Mouse (Mus musculus) limb, embryonic 14.5 days (tissue): ENCODE data around the gene Sned1. TPM values are rescaled to one million over a fixed set of nuclear protein-coding genes. Genes with fewer than 3 reads are reported as not detected.
A peak's percentile ranks its signal among the peaks of the same experiment; 100 is the strongest.

Experiments
- ATAC-seq: fragments of 200-750 bp; cut with Nextera tagmentation; 2 replicates; pipeline ENCODE4 v1.8.0; 2017; ENCODE audit warnings: low read depth, moderate number of reproducible peaks, moderate TSS enrichment; ENCODE audit not compliant: low FRiP score
- DNase-seq: peaks from one replicate; pipeline ENCODE4 v3.0.0-alpha.2; 2015; ENCODE audit warnings: low spot score
- H3K27ac ChIP-seq: fragments of 300-500 bp; sonication (generic); replicated peaks from 2 replicates; pipeline ENCODE4 v1.5.1; 2014; ENCODE audit warnings: low read depth, mild to moderate bottlenecking, low read length, moderate library complexity, mixed read lengths
- H3K27me3 ChIP-seq: fragments of 300-500 bp; sonication (generic); 2 replicates; pipeline ENCODE4 v1.6.1; 2014; ENCODE audit warnings: low read length, mixed read lengths; ENCODE audit not compliant: control insufficient read depth, insufficient read depth
- H3K36me3 ChIP-seq: fragments of 300-500 bp; sonication (generic); 2 replicates; pipeline ENCODE4 v1.6.1; 2014; ENCODE audit warnings: mild to moderate bottlenecking, low read length, moderate library complexity, mixed read lengths; ENCODE audit not compliant: control insufficient read depth, insufficient read depth
- H3K4me1 ChIP-seq: fragments of 300-500 bp; sonication (generic); 2 replicates; pipeline ENCODE4 v1.6.1; 2014; ENCODE audit warnings: antibody characterized with exemption, low read length, mixed read lengths; ENCODE audit not compliant: control insufficient read depth, insufficient read depth
- H3K4me2 ChIP-seq: fragments of 300-500 bp; sonication (generic); replicated peaks from 2 replicates; pipeline ENCODE4 v1.6.1; 2014; ENCODE audit warnings: low read depth, mild to moderate bottlenecking, low read length, moderate library complexity; ENCODE audit not compliant: severe bottlenecking
- H3K4me3 ChIP-seq: fragments of 300-500 bp; sonication (generic); replicated peaks from 2 replicates; pipeline ENCODE4 v1.5.1; 2014; ENCODE audit warnings: low read length
- H3K9ac ChIP-seq: fragments of 300-500 bp; sonication (generic); 2 replicates; pipeline ENCODE4 v1.6.1; 2014; ENCODE audit warnings: mild to moderate bottlenecking, low read depth, low read length, moderate library complexity; ENCODE audit not compliant: severe bottlenecking
- H3K9me3 ChIP-seq: fragments of 300-500 bp; sonication (generic); 2 replicates; pipeline ENCODE4 v1.6.1; 2016; ENCODE audit warnings: low read length; ENCODE audit not compliant: control insufficient read depth
- POLR2A ChIP-seq: fragments of 200-500 bp; IDR thresholded peaks from 2 replicates; pipeline ENCODE4 v1.8.0; 2012; ENCODE audit warnings: inconsistent platforms, mild to moderate bottlenecking, moderate library complexity, borderline replicate concordance; ENCODE audit not compliant: insufficient read depth, insufficient read length; ENCODE audit errors: extremely low read depth
- WGBS: fragments of 180-500 bp; shearing (Covaris S2); extraction: QIAGEN DNeasy Blood & Tissue Kit; methylation state at CpG from one replicate; pipeline ENCODE4 v1.1.7; 2014; 5-methylcytosine and 5-hydroxymethylcytosine counted together
- polyA plus RNA-seq, 2 experiments: library from polyadenylated mRNA; depleted of rRNA in 1 of 2; stranded (reverse) in 1 of 2; unstranded in 1 of 2; fragments of >200 nt; fragmentation: Nextera tagmentation in 1 of 2; extraction: Ambion mirVana in 1 of 2; gene quantifications; 2 replicates each; pipeline versions ENCODE4 v1.2.1 to v1.2.3; 2012 to 2014

Gene Sned1
- polyA plus RNA-seq, 2 experiments, result 20.6 to 52.0 TPM

- Histone ChIP-seq H3K4me3 (no peak overlapping the region), H3K4me2 (no peak overlapping the region), H3K27ac (0 out of 2 replicates have a peak overlapping the region, but pooled peaks have one; percentile 33), H3K27me3 (no peaks in the 10 kb centered on the region), H3K9me3 (no peaks in the 10 kb centered on the region), H3K4me1 (peaks cover 32% of the 10 kb centered on the region), H3K9ac (peak overlapping the region; percentile 12; the same call in 1 of the 2 replicates), H3K36me3 (peaks cover 5% of the 10 kb centered on the region; the same call in 1 of the 2 replicates)
- DNase-seq (no peak), ATAC-seq (no peak)
- no peak for TF ChIP-seq POLR2A
- WGBS, result 6% methylated on average over 2 of the region's 2 CpGs
These were observed 16.9 kb downstream of the Sned1 start for GRCm38 (mm10) chr1:93252586-93252985.

DNA sequence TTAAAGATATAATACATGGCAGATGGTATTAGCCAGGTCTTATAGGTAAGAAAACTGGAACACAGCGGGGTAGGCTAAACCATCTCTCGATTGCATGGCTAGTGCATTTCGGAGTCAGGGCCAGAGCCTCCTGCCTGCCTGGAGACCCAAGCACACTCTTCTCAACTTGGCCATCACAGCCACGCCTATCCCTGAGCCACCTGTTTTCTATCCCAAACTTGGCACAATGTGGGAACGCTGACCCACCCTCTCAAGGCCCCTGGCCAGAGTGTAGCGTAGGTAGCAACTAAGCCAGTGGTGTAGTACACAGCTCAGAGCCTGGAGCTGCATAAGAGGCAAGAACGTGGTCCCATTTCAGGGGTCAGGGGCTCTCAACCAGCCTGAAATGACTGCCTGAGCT lies 20.1 kb downstream of the Sned1 start:
- TF ChIP-seq POLR2A, result no peak
- Histone ChIP-seq H3K9me3 (no peaks in the 10 kb centered on the region), H3K4me3 (no peak overlapping the region), H3K27me3 (no peaks in the 10 kb centered on the region), H3K4me2 (no peak overlapping the region), H3K27ac (no peak overlapping the region), H3K4me1 (peaks cover 32% of the 10 kb centered on the region), H3K36me3 (peaks cover 5% of the 10 kb centered on the region; the same call in 1 of the 2 replicates), H3K9ac (no peak overlapping the region)
- DNase-seq (no peak), ATAC-seq (no peak)
- whole genome bisulfite sequencing, result 85% methylated on average over 7 of the region's 7 CpGs

- no peak overlapping the region for H3K4me2 ChIP-seq
- WGBS, result 91% methylated on average over 1 of the region's 1 CpGs
- H3K27ac ChIP-seq, result no peak overlapping the region
- H3K4me3 ChIP-seq, result no peak overlapping the region
- peaks cover 22% of the 10 kb centered on the region for H3K4me1 ChIP-seq
- DNase-seq (no peak), ATAC-seq (no peak)
- H3K9ac ChIP-seq, result no peak overlapping the region
- H3K9me3 ChIP-seq, result no peaks in the 10 kb centered on the region
- peaks cover 18% of the 10 kb centered on the region for H3K36me3 ChIP-seq
- H3K27me3 ChIP-seq, result no peaks in the 10 kb centered on the region
- no peak for TF ChIP-seq POLR2A
These were observed 21.9 kb downstream of the Sned1 start for GRCm38 (mm10) chr1:93257560-93257959.

DNA sequence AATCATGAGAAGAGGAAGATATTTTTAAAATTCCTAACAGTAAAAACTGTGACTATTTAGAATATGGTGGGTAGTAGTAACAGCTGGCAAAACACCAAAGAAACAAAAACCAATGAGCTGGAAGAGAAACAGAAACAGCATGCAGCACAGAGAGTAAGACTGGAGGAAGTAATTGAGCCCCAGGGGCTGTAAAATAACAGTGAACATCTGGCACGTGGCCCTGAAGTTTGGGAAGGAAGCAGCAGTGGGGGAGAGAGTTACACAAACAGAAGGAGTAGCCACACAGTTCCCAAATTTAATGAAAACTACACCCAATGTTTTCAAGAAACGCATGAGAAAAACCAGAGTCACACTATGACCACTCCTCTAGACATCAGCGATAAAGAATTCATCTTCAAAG lies 31.6 kb downstream of the Sned1 start:
- Histone ChIP-seq H3K4me1 (peaks cover 5% of the 10 kb centered on the region; the same call in 1 of the 2 replicates), H3K4me3 (no peak overlapping the region), H3K9me3 (no peaks in the 10 kb centered on the region), H3K27ac (no peak overlapping the region), H3K36me3 (peaks cover 19% of the 10 kb centered on the region), H3K27me3 (no peaks in the 10 kb centered on the region), H3K4me2 (no peak overlapping the region), H3K9ac (no peak overlapping the region)
- TF ChIP-seq POLR2A, result no peak
- DNase-seq, result peak; percentile 68
- peak; percentile 25; the same call in 1 of the 2 replicates for ATAC-seq
- 27% methylated on average over 3 of the region's 3 CpGs for WGBS

GRCm38 (mm10) chr1:93268246-93268645 lies 32.6 kb downstream of the Sned1 start:
- WGBS, result 77% methylated on average over 2 of the region's 2 CpGs
- Histone ChIP-seq H3K4me1 (peaks cover 5% of the 10 kb centered on the region; the same call in 1 of the 2 replicates), H3K9me3 (no peaks in the 10 kb centered on the region), H3K27ac (no peak overlapping the region), H3K9ac (no peak overlapping the region), H3K27me3 (no peaks in the 10 kb centered on the region), H3K36me3 (peaks cover 23% of the 10 kb centered on the region), H3K4me3 (no peak overlapping the region), H3K4me2 (no peak overlapping the region)
- DNase-seq (no peak), ATAC-seq (no peak)
- TF ChIP-seq POLR2A, result no peak
